Mouse (Mus musculus) CH12.LX (cell line): Measurements from ENCODE around the gene Slc2a8. TPM values are rescaled to one million over a fixed set of nuclear protein-coding genes. Genes with fewer than 3 reads are reported as not detected.

Experiments used
- DNase-seq: peaks from one replicate; pipeline ENCODE4 v3.0.0-alpha.2; 2013; ENCODE audit errors: extremely low read depth
- H3K27ac ChIP-seq: 2 replicates; pipeline ENCODE4 v1.5.1; 2012; ENCODE audit warnings: low read depth, mild to moderate bottlenecking, control low read depth, moderate library complexity; ENCODE audit not compliant: insufficient read depth
- H3K27me3 ChIP-seq: replicated peaks from 2 replicates; pipeline ENCODE3; 2012; ENCODE audit warnings: inconsistent platforms
- H3K36me3 ChIP-seq, 2 experiments: replicated peaks in 1 of 2; 2 replicates each; pipeline versions ENCODE3 to v1.6.1; 2012; ENCODE audit warnings: inconsistent platforms in 1 of 2, low read length in 1 of 2, mild to moderate bottlenecking in 1 of 2, mixed read lengths in 1 of 2, moderate library complexity in 1 of 2; ENCODE audit not compliant: control insufficient read depth in 1 of 2, insufficient read depth in 1 of 2
- H3K4me1 ChIP-seq, 2 experiments: 2 replicates each; pipeline ENCODE4 v1.6.1; 2012; ENCODE audit warnings: inconsistent platforms in 1 of 2, moderate library complexity in 1 of 2; ENCODE audit not compliant: insufficient read depth in 2 of 2, control insufficient read depth in 1 of 2
- H3K4me2 ChIP-seq: 2 replicates; pipeline ENCODE4 v1.6.1; 2012; ENCODE audit warnings: low read depth, mild to moderate bottlenecking, control low read depth; ENCODE audit not compliant: poor library complexity, insufficient read depth, severe bottlenecking
- H3K4me3 ChIP-seq, 3 experiments: fragments of 150-350 bp in 1 of 3; sonication (generic) in 1 of 3; replicated peaks in 1 of 3; 2 replicates each; pipeline versions ENCODE3 to v1.5.1; 2011 to 2012; ENCODE audit warnings: low read depth in 2 of 3, low read length in 2 of 3, mild to moderate bottlenecking in 2 of 3, moderate library complexity in 2 of 3, control low read depth in 1 of 3, improper control_type of control experiment in 1 of 3, inconsistent platforms in 1 of 3, mixed read lengths in 1 of 3; ENCODE audit not compliant: poor library complexity in 1 of 3
- H3K79me2 ChIP-seq: replicated peaks from 2 replicates; pipeline ENCODE4 v1.6.1; 2012; ENCODE audit warnings: mild to moderate bottlenecking, moderate library complexity; ENCODE audit not compliant: control insufficient read depth, poor library complexity, insufficient read depth, severe bottlenecking; ENCODE audit errors: extremely low read depth
- H3K9ac ChIP-seq: 2 replicates; pipeline ENCODE4 v1.6.1; 2012; ENCODE audit warnings: low read depth, mild to moderate bottlenecking, control low read depth, moderate library complexity; ENCODE audit not compliant: insufficient read depth
- H3K9me3 ChIP-seq: replicated peaks from 2 replicates; pipeline ENCODE3; 2012; ENCODE audit warnings: low read length, inconsistent platforms, mixed read lengths
- CHD1 ChIP-seq: IDR thresholded peaks from 2 replicates; pipeline ENCODE4 v1.6.1; 2012; ENCODE audit warnings: low read depth, low read length, improper control_type of control experiment, inconsistent platforms
- CHD2 ChIP-seq: IDR thresholded peaks from 2 replicates; pipeline ENCODE4 v1.6.1; 2011; ENCODE audit warnings: low read length, improper control_type of control experiment
- EP300 ChIP-seq: IDR thresholded peaks from 2 replicates; pipeline ENCODE4 v1.6.1; 2011; ENCODE audit warnings: low read length, improper control_type of control experiment
- GABPA ChIP-seq: IDR thresholded peaks from 2 replicates; pipeline ENCODE4 v1.6.1; 2012; ENCODE audit warnings: low read depth, low read length, improper control_type of control experiment, inconsistent platforms; ENCODE audit not compliant: insufficient replicate concordance
- HCFC1 ChIP-seq: IDR thresholded peaks from 2 replicates; pipeline ENCODE4 v1.6.1; 2012; ENCODE audit warnings: low read depth, mild to moderate bottlenecking, inconsistent platforms, low read length, improper control_type of control experiment
- IRF4 ChIP-seq: IDR thresholded peaks from 2 replicates; pipeline ENCODE4 v1.6.1; 2014; ENCODE audit warnings: low read depth, mild to moderate bottlenecking, inconsistent platforms, low read length, improper control_type of control experiment
- JUN ChIP-seq: IDR thresholded peaks from 2 replicates; pipeline ENCODE4 v1.6.1; 2011; ENCODE audit warnings: low read depth, mild to moderate bottlenecking, low read length, improper control_type of control experiment, moderate library complexity; ENCODE audit not compliant: insufficient read depth
- JUND ChIP-seq: conservative IDR thresholded peaks from 2 replicates; pipeline ENCODE4 v1.6.1; 2011; ENCODE audit warnings: low read depth, low read length, improper control_type of control experiment
- MAFK ChIP-seq: IDR thresholded peaks from 2 replicates; pipeline ENCODE4 v1.6.1; 2011; ENCODE audit warnings: low read length, improper control_type of control experiment; ENCODE audit not compliant: insufficient replicate concordance
- MAX ChIP-seq: IDR thresholded peaks from 2 replicates; pipeline ENCODE4 v1.6.1; 2011; ENCODE audit warnings: low read length, improper control_type of control experiment
- MAZ ChIP-seq: IDR thresholded peaks from 2 replicates; pipeline ENCODE4 v1.6.1; 2012; ENCODE audit warnings: low read depth, mild to moderate bottlenecking, inconsistent platforms, low read length, improper control_type of control experiment, moderate library complexity
- MXI1 ChIP-seq: IDR thresholded peaks from 2 replicates; pipeline ENCODE4 v1.6.1; 2011; ENCODE audit warnings: mild to moderate bottlenecking, low read depth, low read length, improper control_type of control experiment
- MYC ChIP-seq: IDR thresholded peaks from 2 replicates; pipeline ENCODE4 v1.6.1; 2011; ENCODE audit warnings: low read depth, mild to moderate bottlenecking, improper control_type of control experiment, low read length
- PAX5 ChIP-seq: IDR thresholded peaks from 2 replicates; pipeline ENCODE4 v1.6.1; 2012; ENCODE audit warnings: low read length, inconsistent platforms, mixed read lengths
- RAD21 ChIP-seq: IDR thresholded peaks from 2 replicates; pipeline ENCODE4 v1.6.1; 2011; ENCODE audit warnings: low read depth, mild to moderate bottlenecking, low read length, improper control_type of control experiment, moderate library complexity
- RCOR1 ChIP-seq: conservative IDR thresholded peaks from 2 replicates; pipeline ENCODE4 v1.6.1; 2012; ENCODE audit warnings: low read depth, mild to moderate bottlenecking, inconsistent platforms, low read length, improper control_type of control experiment
- TBP ChIP-seq: conservative IDR thresholded peaks from 2 replicates; pipeline ENCODE4 v1.6.1; 2011; ENCODE audit warnings: low read depth, low read length, improper control_type of control experiment
- TCF12 ChIP-seq: IDR thresholded peaks from 2 replicates; pipeline ENCODE4 v1.6.1; 2014; ENCODE audit warnings: low read depth, mild to moderate bottlenecking, inconsistent platforms, low read length, improper control_type of control experiment
- USF1 ChIP-seq: IDR thresholded peaks from 2 replicates; pipeline ENCODE4 v1.6.1; 2014; ENCODE audit warnings: low read depth, mild to moderate bottlenecking, inconsistent platforms, low read length, improper control_type of control experiment
- ZC3H11A ChIP-seq: IDR thresholded peaks from 2 replicates; pipeline ENCODE4 v1.6.1; 2012; ENCODE audit warnings: low read depth, mild to moderate bottlenecking, inconsistent platforms, low read length, improper control_type of control experiment
- ZMIZ1 ChIP-seq: IDR thresholded peaks from 2 replicates; pipeline ENCODE4 v1.6.1; 2012; ENCODE audit warnings: low read depth, mild to moderate bottlenecking, inconsistent platforms, low read length, improper control_type of control experiment
- dilution Hi-C: fragments of 300-500 bp; cut with MboI; formaldehyde crosslinking; loops from 2 replicates; pipeline ENCODE4 v1.14.3; 2020; ENCODE audit warnings: low sequenced_read_pairs; ENCODE audit not compliant: extremely low pct_unique_long_range_greater_than_20kb, extremely low pct_ligation_motif_present
- in situ Hi-C: fragments of 300-500 bp; cut with MboI; formaldehyde crosslinking; loops from 3 replicates; pipeline ENCODE4 v1.14.3; 2019; ENCODE audit warnings: low sequenced_read_pairs, low pct_ligation_motif_present, low pct_unique_long_range_greater_than_20kb, mixed read lengths
- polyA plus RNA-seq: library from polyadenylated mRNA; unstranded; fragments of >175 nt; gene quantifications from 2 replicates; pipeline ENCODE4 v1.2.1, GENCODE M21; 2012; ENCODE audit warnings: low read depth; ENCODE audit not compliant: insufficient read length
- total RNA-seq, 2 experiments: library from RNA; depleted of rRNA; stranded (reverse); fragments of 300-350 nt in 1 of 2; fragments of >200 nt in 1 of 2; gene quantifications; 2 replicates each; pipeline ENCODE4 v1.2.3; 2012 to 2014

Gene Slc2a8
- total and polyA plus RNA-seq, 3 experiments: 1.1 to 5.6 (median 1.3) TPM

- dilution Hi-C loops: no loop called here
- Histone ChIP-seq H3K36me3 (no peaks in the 10 kb centered on the region), H3K9ac (no peak overlapping the region), H3K79me2 (no peaks in the 10 kb centered on the region), H3K4me1 (no peaks in the 10 kb centered on the region), H3K27me3 (peaks cover 79% of the 10 kb centered on the region), H3K4me3 (no peak overlapping the region), H3K27ac (no peak overlapping the region), H3K4me2 (no peak overlapping the region), H3K9me3 (peaks cover 3% of the 10 kb centered on the region)
- DNase-seq: no peak
- in situ Hi-C loops: no loop called here
- TF ChIP-seq GABPA (no peak), JUN (no peak), MYC (no peak), RAD21 (no peak), USF1 (no peak), CHD2 (no peak), IRF4 (no peak), PAX5 (no peak), MAFK (no peak), MAZ (no peak), EP300 (no peak), TCF12 (no peak), RCOR1 (no peak), MAX (no peak), MXI1 (no peak), ZC3H11A (no peak)
Observed at GRCm38 (mm10) chr2:33017191-33017590, 35.3 kb upstream of the Slc2a8 start.

GRCm38 (mm10) chr2:33014877-33015276, 33.0 kb upstream of the Slc2a8 start:
- dilution Hi-C loops (no loop called here), in situ Hi-C loops (no loop called here)
- Histone ChIP-seq H3K36me3 (no peaks in the 10 kb centered on the region), H3K27me3 (peaks cover 83% of the 10 kb centered on the region), H3K79me2 (no peaks in the 10 kb centered on the region), H3K9me3 (peaks cover 3% of the 10 kb centered on the region), H3K4me3 (no peak overlapping the region), H3K9ac (no peak overlapping the region), H3K4me1 (no peaks in the 10 kb centered on the region), H3K27ac (no peak overlapping the region), H3K4me2 (no peak overlapping the region)
- DNase-seq: no peak
- no peak for TF ChIP-seq TBP
- no peak for TF ChIP-seq ZMIZ1
- no peak for TF ChIP-seq HCFC1
- no peak for TF ChIP-seq CHD1
- TF ChIP-seq MYC: no peak
- TF ChIP-seq JUND: no peak
- TF ChIP-seq MAX: no peak
- TF ChIP-seq, all 38 proteins: peak for 0
